Mouse (Mus musculus) bone marrow macrophage, adult 2 months (primary cell): ENCODE measurements around the gene Myh3. TPM values are rescaled to one million over a fixed set of nuclear protein-coding genes. Genes with fewer than 3 reads are reported as not detected.

Source experiments
- H3K27ac ChIP-seq: 2 replicates; pipeline ENCODE4 v1.5.1; 2012; ENCODE audit warnings: low read depth, low read length; ENCODE audit not compliant: insufficient read depth
- H3K4me1 ChIP-seq: 2 replicates; pipeline ENCODE4 v1.6.1; 2012; ENCODE audit warnings: low read length; ENCODE audit not compliant: control insufficient read depth, insufficient read depth
- H3K4me3 ChIP-seq: 2 replicates; pipeline ENCODE4 v1.5.1; 2012; ENCODE audit warnings: mild to moderate bottlenecking, low read length, moderate library complexity; ENCODE audit not compliant: insufficient read depth
- CTCF ChIP-seq: IDR thresholded peaks from 2 replicates; pipeline ENCODE4 v1.5.1; 2012; ENCODE audit warnings: low read depth, mild to moderate bottlenecking, low read length, moderate library complexity
- POLR2A ChIP-seq: IDR thresholded peaks from 2 replicates; pipeline ENCODE4 v1.6.1; 2012; ENCODE audit warnings: mild to moderate bottlenecking, low read depth, low read length, borderline replicate concordance
- polyA plus RNA-seq: library from polyadenylated mRNA; stranded (reverse); fragments of >200 nt; gene quantifications from 2 replicates; pipeline ENCODE4 v1.2.4, GENCODE M21; 2012; ENCODE audit not compliant: missing spikeins, insufficient read depth, insufficient read length

The Myh3 gene
- polyA plus RNA-seq, 1 experiment, result not detected

- no peak overlapping the region for H3K4me3 ChIP-seq
- TF ChIP-seq POLR2A (no peak), CTCF (no peak)
- no peaks in the 10 kb centered on the region for H3K4me1 ChIP-seq
- H3K27ac ChIP-seq, result no peak overlapping the region
Observed at GRCm38 (mm10) chr11:67150237-67150636, 72.1 kb downstream of the Myh3 start.

GRCm38 (mm10) chr11:67151159-67151558 is 73.1 kb downstream of the Myh3 start:
- TF ChIP-seq POLR2A (no peak), CTCF (no peak)
- no peak overlapping the region for H3K4me3 ChIP-seq
- no peaks in the 10 kb centered on the region for H3K4me1 ChIP-seq
- H3K27ac ChIP-seq, result no peak overlapping the region

Other genes with a start within 250 kb of the Myh3 start
- gene Pirt, start 166.3 kb upstream of the Myh3 start, polyA plus RNA-seq, result not detected in 2 replicates
- not detected in 2 replicates for gene Tmem238l, start 121.7 kb upstream of the Myh3 start, polyA plus RNA-seq
- 6.7 and 8.1 TPM in 2 replicates for gene Tmem220, start 53.1 kb upstream of the Myh3 start, polyA plus RNA-seq
- 29.4 and 30.6 TPM in 2 replicates for gene Adprm, start 25.7 kb upstream of the Myh3 start, polyA plus RNA-seq
- 8.7 and 8.8 TPM in 2 replicates for gene Sco1, start 25.6 kb upstream of the Myh3 start, polyA plus RNA-seq
- not detected in 2 replicates for gene Myh2, start 92.7 kb downstream of the Myh3 start, polyA plus RNA-seq
- gene Myh1, start 121.8 kb downstream of the Myh3 start, polyA plus RNA-seq, result 0.25 and 0.29 TPM in 2 replicates
- 0.27 and 0.41 TPM in 2 replicates for gene Myh4, start 159.7 kb downstream of the Myh3 start, polyA plus RNA-seq
- gene Myh8, start 198.8 kb downstream of the Myh3 start, polyA plus RNA-seq, result not detected in 2 replicates
- gene Myh13, start 243.4 kb downstream of the Myh3 start, polyA plus RNA-seq, result not detected in 2 replicates